Mouse (Mus musculus): Measurements from ENCODE around the gene Zfp385b. TPM values are rescaled to one million over a fixed set of nuclear protein-coding genes. Genes with fewer than 3 reads are reported as not detected.

Gene Zfp385b
- total and polyA plus RNA-seq, 3 experiments: 7.3 to 8.2 (median 7.9) TPM

DNA sequence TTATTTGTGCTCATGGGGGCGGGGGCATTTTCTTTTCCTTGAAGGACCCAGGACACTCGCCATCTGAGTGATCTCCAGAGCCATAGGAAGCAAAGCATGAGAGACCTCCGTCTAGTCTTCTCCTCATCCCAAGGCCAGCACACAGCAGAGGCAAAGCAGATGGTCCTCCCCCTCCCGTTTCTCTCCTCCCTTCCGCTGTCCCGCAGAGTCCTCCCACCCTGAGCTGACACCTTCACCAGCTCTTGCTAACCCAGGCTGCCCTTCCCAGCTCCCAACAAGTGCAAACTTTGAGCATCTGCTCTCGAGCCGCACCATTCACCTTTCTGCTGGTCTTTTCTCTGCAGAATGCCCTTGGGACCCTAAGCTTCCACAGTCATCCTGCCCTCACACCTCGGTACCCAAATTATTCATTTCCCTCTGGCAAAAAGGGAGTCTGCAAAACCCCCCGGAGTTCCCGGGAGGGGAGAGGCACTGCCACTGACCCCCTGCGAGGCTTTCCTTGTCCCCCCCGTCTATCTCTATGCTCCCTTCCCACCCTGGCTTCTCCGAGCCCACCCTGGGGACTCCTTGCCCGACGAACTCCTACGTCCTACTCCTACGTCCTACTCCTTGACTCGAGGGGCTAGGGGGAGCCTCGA is 3.5 kb downstream of the Zfp385b start:
- Histone ChIP-seq H3K4me1 (ENCODE audit: control insufficient read depth, insufficient read depth, low read length) (no peaks in the 10 kb centered on the region; the same call in 1 of the 2 replicates), H3K36me3 (ENCODE audit: control insufficient read depth, insufficient read depth, low read length) (no peaks in the 10 kb centered on the region), H3K79me2 (replicated peaks; ENCODE audit: control insufficient read depth, insufficient read depth, low read length) (no peaks in the 10 kb centered on the region), H3K27ac (no peak overlapping the region; the same call in 1 of the 2 replicates), H3K4me3 (peak overlapping the region; percentile 46), H3K9ac (ENCODE audit: low read depth, low read length) (peak overlapping the region; percentile 74), H3K27me3 (ENCODE audit: control insufficient read depth, insufficient read depth, low read length) (peaks cover 4% of the 10 kb centered on the region)
- 9% methylated on average over 20 of the region's 20 CpGs for WGBS
- intact Hi-C loops (cut with DNase I): no loop called here
- no peak for DNase-seq
- TF ChIP-seq CTCF (IDR thresholded peaks at IDR 0.05) (no peak), POLR2A (IDR thresholded peaks at IDR 0.05; ENCODE audit: insufficient read depth, low read depth, low read length) (no peak), EP300 (IDR thresholded peaks at IDR 0.05; ENCODE audit: insufficient read depth, low read depth, low read length) (no peak)

DNA sequence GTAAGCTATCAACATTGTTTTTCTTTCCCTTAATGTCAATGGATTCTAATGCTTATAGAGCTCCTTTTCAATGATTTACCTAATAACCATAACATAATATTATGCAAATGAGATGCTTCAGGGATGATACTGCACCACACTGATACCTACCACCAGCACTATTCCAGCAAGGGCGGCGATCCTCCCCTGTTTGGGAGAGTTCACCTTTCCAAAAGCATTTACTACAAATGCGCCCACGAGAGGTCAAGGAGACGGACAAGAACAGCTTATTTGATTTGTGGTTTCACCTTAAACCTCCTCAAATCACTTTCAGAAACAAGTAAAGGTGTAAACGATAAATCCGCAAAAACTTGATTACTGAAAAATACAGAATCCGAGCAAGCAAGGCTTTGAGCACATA is 4.5 kb downstream of the Zfp385b start:
- Histone ChIP-seq H3K27me3 (ENCODE audit: control insufficient read depth, insufficient read depth, low read length) (peaks cover 4% of the 10 kb centered on the region), H3K36me3 (ENCODE audit: control insufficient read depth, insufficient read depth, low read length) (no peaks in the 10 kb centered on the region), H3K4me1 (ENCODE audit: control insufficient read depth, insufficient read depth, low read length) (no peaks in the 10 kb centered on the region; the same call in 1 of the 2 replicates), H3K4me3 (no peak overlapping the region), H3K9ac (ENCODE audit: low read depth, low read length) (no peak overlapping the region), H3K79me2 (replicated peaks; ENCODE audit: control insufficient read depth, insufficient read depth, low read length) (no peaks in the 10 kb centered on the region), H3K27ac (no peak overlapping the region)
- no peak for DNase-seq
- WGBS: 89% methylated on average over 8 of the region's 8 CpGs
- intact Hi-C loops (cut with DNase I): no loop called here
- TF ChIP-seq POLR2A (IDR thresholded peaks at IDR 0.05; ENCODE audit: insufficient read depth, low read depth, low read length): no peak
- TF ChIP-seq EP300 (IDR thresholded peaks at IDR 0.05; ENCODE audit: insufficient read depth, low read depth, low read length): no peak
- TF ChIP-seq CTCF (IDR thresholded peaks at IDR 0.05): no peak

DNA sequence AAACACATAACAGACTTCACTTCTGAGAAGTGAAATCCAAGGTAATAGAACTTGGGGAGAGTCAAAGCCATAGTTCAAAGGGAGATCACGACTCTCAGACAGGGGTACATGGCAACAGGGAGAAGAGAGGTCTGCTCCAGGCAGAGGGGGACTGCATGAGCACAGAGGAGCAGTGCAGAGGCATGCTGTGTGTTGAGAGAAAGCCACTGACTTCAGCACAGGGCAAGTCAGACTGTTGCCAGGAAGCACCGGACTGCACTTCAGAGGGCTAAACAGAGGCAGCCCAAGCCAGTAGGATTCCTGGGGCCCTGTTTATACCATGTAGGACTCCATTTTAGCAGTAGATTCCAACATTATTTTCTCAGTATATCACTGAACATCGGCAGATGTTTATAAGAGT is 6.4 kb downstream of the Zfp385b start:
- intact Hi-C loops (cut with DNase I): no loop called here
- WGBS: 73% methylated on average over 3 of the region's 3 CpGs
- H3K36me3 ChIP-seq (ENCODE audit: control insufficient read depth, insufficient read depth, low read length): no peaks in the 10 kb centered on the region
- H3K4me3 ChIP-seq: no peak overlapping the region
- DNase-seq: no peak
- no peak for TF ChIP-seq EP300 (IDR thresholded peaks at IDR 0.05; ENCODE audit: insufficient read depth, low read depth, low read length)
- no peak for TF ChIP-seq CTCF (IDR thresholded peaks at IDR 0.05)
- H3K9ac ChIP-seq (ENCODE audit: low read depth, low read length): no peak overlapping the region
- H3K79me2 ChIP-seq (replicated peaks; ENCODE audit: control insufficient read depth, insufficient read depth, low read length): no peaks in the 10 kb centered on the region
- no peaks in the 10 kb centered on the region; the same call in 1 of the 2 replicates for H3K4me1 ChIP-seq (ENCODE audit: control insufficient read depth, insufficient read depth, low read length)
- H3K27ac ChIP-seq: no peak overlapping the region
- peaks cover 4% of the 10 kb centered on the region for H3K27me3 ChIP-seq (ENCODE audit: control insufficient read depth, insufficient read depth, low read length)

DNA sequence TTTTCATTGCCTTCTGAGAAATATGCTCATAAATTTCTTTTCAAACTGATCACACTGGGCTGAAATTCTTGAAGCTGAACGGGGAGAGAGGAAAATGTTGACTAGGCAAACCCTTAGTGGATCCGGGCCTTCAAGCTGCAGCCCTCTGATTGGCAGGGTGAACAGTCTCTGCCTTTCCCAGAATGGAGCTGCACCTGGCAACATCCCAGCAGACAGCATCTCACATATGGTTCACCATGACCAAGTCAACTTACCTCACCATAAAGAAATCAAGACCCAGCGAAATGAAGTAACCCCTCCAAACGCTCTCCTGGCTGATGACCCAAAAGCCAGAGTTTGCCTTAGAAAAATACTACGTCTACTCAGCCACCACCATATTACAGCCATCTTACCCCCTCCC is 8.7 kb downstream of the Zfp385b start:
- intact Hi-C loops (cut with DNase I): no loop called here
- H3K4me1 ChIP-seq (ENCODE audit: control insufficient read depth, insufficient read depth, low read length): no peaks in the 10 kb centered on the region; the same call in 1 of the 2 replicates
- no peak for DNase-seq

DNA sequence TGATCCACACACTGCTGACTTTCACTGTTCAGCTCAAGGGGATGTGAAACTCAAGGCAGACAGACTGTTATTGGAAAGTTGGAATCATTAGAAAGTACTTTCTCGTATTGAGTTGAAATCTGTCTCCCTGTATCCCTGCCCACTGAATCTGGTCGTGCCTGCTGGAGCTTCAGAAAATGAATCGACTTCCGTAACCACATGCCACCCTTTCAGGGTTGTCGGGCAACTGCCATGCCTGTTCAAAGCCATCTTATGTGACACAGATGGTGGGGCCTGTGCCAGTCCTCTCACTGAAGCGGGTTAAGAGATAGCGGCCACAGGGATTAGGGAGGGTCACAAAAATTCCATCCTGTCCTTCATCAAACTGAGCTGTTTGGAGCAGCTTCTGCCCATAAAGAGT is 14.7 kb downstream of the Zfp385b start:
- DNase-seq: no peak
- intact Hi-C loops (cut with DNase I): no loop called here
- 76% methylated on average over 7 of the region's 7 CpGs for WGBS
- Histone ChIP-seq H3K36me3 (ENCODE audit: control insufficient read depth, insufficient read depth, low read length) (no peaks in the 10 kb centered on the region), H3K9ac (ENCODE audit: low read depth, low read length) (no peak overlapping the region), H3K4me1 (ENCODE audit: control insufficient read depth, insufficient read depth, low read length) (no peaks in the 10 kb centered on the region), H3K27ac (no peak overlapping the region), H3K27me3 (ENCODE audit: control insufficient read depth, insufficient read depth, low read length) (no peaks in the 10 kb centered on the region), H3K4me3 (no peak overlapping the region), H3K79me2 (replicated peaks; ENCODE audit: control insufficient read depth, insufficient read depth, low read length) (0 out of 2 replicates have a peak, but pooled peaks cover 2% of the 10 kb centered on the region)
- no peak for TF ChIP-seq CTCF (IDR thresholded peaks at IDR 0.05)
- TF ChIP-seq EP300 (IDR thresholded peaks at IDR 0.05; ENCODE audit: insufficient read depth, low read depth, low read length): no peak
- TF ChIP-seq POLR2A (IDR thresholded peaks at IDR 0.05; ENCODE audit: insufficient read depth, low read depth, low read length): no peak

More for the DNA sequence above, 8.7 kb downstream of the Zfp385b start:
- Histone ChIP-seq H3K4me3 (no peak overlapping the region), H3K79me2 (replicated peaks; ENCODE audit: control insufficient read depth, insufficient read depth, low read length) (0 out of 2 replicates have a peak, but pooled peaks cover 2% of the 10 kb centered on the region), H3K27me3 (ENCODE audit: control insufficient read depth, insufficient read depth, low read length) (peaks cover under 1% of the 10 kb centered on the region; the same call in 1 of the 2 replicates), H3K27ac (no peak overlapping the region), H3K9ac (ENCODE audit: low read depth, low read length) (no peak overlapping the region), H3K36me3 (ENCODE audit: control insufficient read depth, insufficient read depth, low read length) (no peaks in the 10 kb centered on the region)
- 92% methylated on average over 5 of the region's 5 CpGs for WGBS
- TF ChIP-seq EP300 (IDR thresholded peaks at IDR 0.05; ENCODE audit: insufficient read depth, low read depth, low read length) (no peak), POLR2A (IDR thresholded peaks at IDR 0.05; ENCODE audit: insufficient read depth, low read depth, low read length) (no peak)

DNA sequence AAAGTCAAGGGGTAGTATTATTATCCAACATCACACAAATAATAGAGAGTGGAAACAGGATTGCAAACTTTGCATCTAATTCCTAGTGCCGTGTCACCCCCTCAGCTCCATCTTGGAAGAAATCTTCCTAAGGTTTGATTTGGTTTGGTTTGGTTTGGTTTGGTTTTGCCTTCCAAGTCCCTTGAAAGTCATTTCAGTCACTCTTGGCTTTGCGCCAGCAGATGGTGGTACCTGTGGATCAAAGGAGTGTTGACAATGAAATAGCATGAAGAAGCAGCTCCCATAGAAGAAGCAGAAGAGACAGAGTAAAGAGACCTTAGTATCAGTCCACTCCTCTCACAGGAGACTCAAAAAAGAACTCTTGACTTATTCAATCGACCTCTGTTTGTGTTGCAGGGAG is 17.1 kb downstream of the Zfp385b start:
- Histone ChIP-seq H3K4me3 (no peak overlapping the region), H3K27me3 (ENCODE audit: control insufficient read depth, insufficient read depth, low read length) (no peaks in the 10 kb centered on the region), H3K36me3 (ENCODE audit: control insufficient read depth, insufficient read depth, low read length) (no peaks in the 10 kb centered on the region), H3K4me1 (ENCODE audit: control insufficient read depth, insufficient read depth, low read length) (no peaks in the 10 kb centered on the region), H3K27ac (no peak overlapping the region), H3K79me2 (replicated peaks; ENCODE audit: control insufficient read depth, insufficient read depth, low read length) (0 out of 2 replicates have a peak, but pooled peaks cover 2% of the 10 kb centered on the region), H3K9ac (ENCODE audit: low read depth, low read length) (no peak overlapping the region)
- no peak for DNase-seq
- intact Hi-C loops (cut with DNase I): no loop called here
- WGBS: 90% methylated on average over 3 of the region's 3 CpGs
- TF ChIP-seq CTCF (IDR thresholded peaks at IDR 0.05) (no peak), POLR2A (IDR thresholded peaks at IDR 0.05; ENCODE audit: insufficient read depth, low read depth, low read length) (no peak)
